Mouse (Mus musculus): ENCODE measurements at regions not wholly inside any gene's neighbourhood (a gene's known extent, or its start where the extent isn't known, plus 50 kb on each side); places are given as distances from the start of the nearest gene placed in this dataset.
A peak's percentile ranks its signal among the peaks of the same experiment; 100 is the strongest.

DNA sequence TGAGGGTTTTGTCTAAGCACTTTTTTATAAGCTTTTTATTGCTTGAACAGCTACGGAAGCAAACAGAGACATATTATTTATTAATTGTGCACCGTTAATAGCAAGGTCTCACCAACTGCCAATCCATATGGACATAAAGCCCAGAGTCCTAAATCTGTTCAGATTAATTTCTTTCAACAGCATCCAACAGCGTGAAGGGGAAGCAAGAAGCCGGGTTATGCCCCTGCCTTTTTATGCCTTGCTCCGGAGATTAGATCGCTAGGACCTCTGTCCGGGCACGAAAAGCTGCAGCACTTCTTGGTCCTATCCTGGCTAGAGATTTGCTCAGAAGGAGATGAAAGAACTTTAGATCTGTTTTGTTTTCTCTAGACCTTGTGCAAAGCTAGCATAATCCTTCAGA lies 289.6 kb upstream of the Epha7 start:
- 79% methylated on average over 8 of the region's 8 CpGs for WGBS
- no peaks in the 10 kb centered on the region for H3K36me3 ChIP-seq (replicated peaks; ENCODE audit: control insufficient read depth, insufficient read depth, low read depth, low read length)
- H3K4me3 ChIP-seq (ENCODE audit: low read depth, low read length), result no peak overlapping the region
- DNase-seq (ENCODE audit: low spot score) (no peak), ATAC-seq (replicated peaks; ENCODE audit: insufficient number of reproducible peaks, low FRiP score, low TSS enrichment, low read depth) (no peak)
- no peak overlapping the region for H3K9ac ChIP-seq (replicated peaks; ENCODE audit: low read length)
- no peaks in the 10 kb centered on the region for H3K27me3 ChIP-seq (ENCODE audit: control insufficient read depth, insufficient read depth, low read length)
- H3K9me3 ChIP-seq (replicated peaks; ENCODE audit: control insufficient read depth, low read length), result no peaks in the 10 kb centered on the region
- no peak overlapping the region for H3K4me2 ChIP-seq (ENCODE audit: low read depth, low read length)
- no peaks in the 10 kb centered on the region for H3K4me1 ChIP-seq (ENCODE audit: control insufficient read depth, insufficient read depth, low read length)
- no peak overlapping the region for H3K27ac ChIP-seq (replicated peaks; ENCODE audit: low read depth, low read length)

DNA sequence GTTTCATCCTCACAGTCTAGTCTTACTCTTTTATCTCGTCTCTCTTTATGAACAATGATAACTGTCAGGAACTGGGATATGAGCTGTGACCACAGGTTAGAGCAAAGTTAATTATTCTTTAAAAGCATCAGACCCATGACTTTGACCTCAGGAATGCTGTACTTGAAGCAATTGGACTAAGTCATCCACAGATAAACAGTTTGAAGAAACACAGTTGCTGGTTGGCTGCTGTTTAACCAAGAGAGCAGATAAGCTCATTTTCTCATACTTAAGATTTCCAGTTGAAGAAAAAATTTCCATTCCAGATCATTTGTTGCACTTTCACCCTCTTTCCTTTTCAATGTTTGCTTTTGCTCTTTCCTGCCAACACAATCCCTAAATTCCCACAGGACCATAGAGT lies 270.7 kb upstream of the Epha7 start:
- WGBS, result 56% methylated on average over 1 of the region's 1 CpGs

GRCm38 (mm10) chr4:28542696-28543328 lies 270.1 kb upstream of the Epha7 start:
- Histone ChIP-seq H3K9me3 (replicated peaks; ENCODE audit: control insufficient read depth, low read length) (no peaks in the 10 kb centered on the region), H3K36me3 (replicated peaks; ENCODE audit: control insufficient read depth, insufficient read depth, low read depth, low read length) (no peaks in the 10 kb centered on the region), H3K4me3 (ENCODE audit: low read depth, low read length) (no peak overlapping the region), H3K9ac (replicated peaks; ENCODE audit: low read length) (no peak overlapping the region), H3K27me3 (ENCODE audit: control insufficient read depth, insufficient read depth, low read length) (no peaks in the 10 kb centered on the region), H3K4me1 (ENCODE audit: control insufficient read depth, insufficient read depth, low read length) (no peaks in the 10 kb centered on the region), H3K4me2 (ENCODE audit: low read depth, low read length) (no peak overlapping the region), H3K27ac (replicated peaks; ENCODE audit: low read depth, low read length) (no peak overlapping the region)
- 63% methylated on average over 1 of the region's 1 CpGs for whole genome bisulfite sequencing
- ATAC-seq (replicated peaks; ENCODE audit: insufficient number of reproducible peaks, low FRiP score, low TSS enrichment, low read depth), result no peak
- no peak for DNase-seq (ENCODE audit: low spot score)

More for the DNA sequence above, 270.7 kb upstream of the Epha7 start:
- Histone ChIP-seq H3K9ac (replicated peaks; ENCODE audit: low read length) (no peak overlapping the region), H3K4me2 (ENCODE audit: low read depth, low read length) (no peak overlapping the region), H3K4me3 (ENCODE audit: low read depth, low read length) (no peak overlapping the region), H3K36me3 (replicated peaks; ENCODE audit: control insufficient read depth, insufficient read depth, low read depth, low read length) (no peaks in the 10 kb centered on the region), H3K9me3 (replicated peaks; ENCODE audit: control insufficient read depth, low read length) (no peaks in the 10 kb centered on the region), H3K4me1 (ENCODE audit: control insufficient read depth, insufficient read depth, low read length) (no peaks in the 10 kb centered on the region), H3K27ac (replicated peaks; ENCODE audit: low read depth, low read length) (no peak overlapping the region), H3K27me3 (ENCODE audit: control insufficient read depth, insufficient read depth, low read length) (no peaks in the 10 kb centered on the region)
- no peak for DNase-seq (ENCODE audit: low spot score)
- ATAC-seq (replicated peaks; ENCODE audit: insufficient number of reproducible peaks, low FRiP score, low TSS enrichment, low read depth), result no peak

- H3K27ac ChIP-seq (replicated peaks; ENCODE audit: low read depth, low read length), result no peak overlapping the region
- 45% methylated on average over 6 of the region's 6 CpGs for WGBS
- H3K9me3 ChIP-seq (replicated peaks; ENCODE audit: control insufficient read depth, low read length), result no peaks in the 10 kb centered on the region
- no peaks in the 10 kb centered on the region for H3K36me3 ChIP-seq (replicated peaks; ENCODE audit: control insufficient read depth, insufficient read depth, low read depth, low read length)
- peak; percentile 49 for DNase-seq (ENCODE audit: low spot score)
- H3K27me3 ChIP-seq (ENCODE audit: control insufficient read depth, insufficient read depth, low read length), result no peaks in the 10 kb centered on the region
- no peak overlapping the region for H3K9ac ChIP-seq (replicated peaks; ENCODE audit: low read length)
- no peak overlapping the region for H3K4me2 ChIP-seq (ENCODE audit: low read depth, low read length)
- H3K4me3 ChIP-seq (ENCODE audit: low read depth, low read length), result no peak overlapping the region
- peak; percentile 75; the same call in 1 of the 2 replicates for ATAC-seq (replicated peaks; ENCODE audit: insufficient number of reproducible peaks, low FRiP score, low TSS enrichment, low read depth)
- no peaks in the 10 kb centered on the region; the same call in 1 of the 2 replicates for H3K4me1 ChIP-seq (ENCODE audit: control insufficient read depth, insufficient read depth, low read length)
These were observed 264.6 kb upstream of the Epha7 start for GRCm38 (mm10) chr4:28548231-28548836.

GRCm38 (mm10) chr4:28571092-28571770 lies 241.7 kb upstream of the Epha7 start:
- Histone ChIP-seq H3K4me1 (ENCODE audit: control insufficient read depth, insufficient read depth, low read length) (no peaks in the 10 kb centered on the region), H3K9me3 (replicated peaks; ENCODE audit: control insufficient read depth, low read length) (no peaks in the 10 kb centered on the region), H3K4me3 (ENCODE audit: low read depth, low read length) (no peak overlapping the region), H3K9ac (replicated peaks; ENCODE audit: low read length) (no peak overlapping the region), H3K27ac (replicated peaks; ENCODE audit: low read depth, low read length) (no peak overlapping the region), H3K4me2 (ENCODE audit: low read depth, low read length) (no peak overlapping the region), H3K27me3 (ENCODE audit: control insufficient read depth, insufficient read depth, low read length) (no peaks in the 10 kb centered on the region), H3K36me3 (replicated peaks; ENCODE audit: control insufficient read depth, insufficient read depth, low read depth, low read length) (no peaks in the 10 kb centered on the region)
- ATAC-seq (replicated peaks; ENCODE audit: insufficient number of reproducible peaks, low FRiP score, low TSS enrichment, low read depth), result no peak
- no peak for DNase-seq (ENCODE audit: low spot score)
- 92% methylated on average over 4 of the region's 4 CpGs for WGBS

GRCm38 (mm10) chr4:28588745-28589530 lies 224.0 kb upstream of the Epha7 start:
- Histone ChIP-seq H3K27ac (replicated peaks; ENCODE audit: low read depth, low read length) (no peak overlapping the region), H3K9me3 (replicated peaks; ENCODE audit: control insufficient read depth, low read length) (no peaks in the 10 kb centered on the region), H3K4me1 (ENCODE audit: control insufficient read depth, insufficient read depth, low read length) (no peaks in the 10 kb centered on the region), H3K9ac (replicated peaks; ENCODE audit: low read length) (no peak overlapping the region), H3K36me3 (replicated peaks; ENCODE audit: control insufficient read depth, insufficient read depth, low read depth, low read length) (no peaks in the 10 kb centered on the region), H3K4me3 (ENCODE audit: low read depth, low read length) (no peak overlapping the region), H3K4me2 (ENCODE audit: low read depth, low read length) (no peak overlapping the region), H3K27me3 (ENCODE audit: control insufficient read depth, insufficient read depth, low read length) (no peaks in the 10 kb centered on the region)
- ATAC-seq (replicated peaks; ENCODE audit: insufficient number of reproducible peaks, low FRiP score, low TSS enrichment, low read depth) (no peak), DNase-seq (ENCODE audit: low spot score) (no peak)
- WGBS, result 84% methylated on average over 12 of the region's 12 CpGs
